Mouse (Mus musculus) CD8-positive naive resting alpha-beta T cell, adult 2 months (primary cell): ENCODE data around the gene Aff4.
"Not testable (repeated sequence)": the region's sequence is repeated elsewhere in the genome, so short reads cannot be mapped to it uniquely, and the experiment has no call there.

Experiments used
- DNase-seq, 2 experiments: peaks; one replicate each; pipeline ENCODE4 v3.0.0; 2022; ENCODE audit warnings: low read depth in 2 of 2, low spot score in 2 of 2

Gene Aff4

DNA sequence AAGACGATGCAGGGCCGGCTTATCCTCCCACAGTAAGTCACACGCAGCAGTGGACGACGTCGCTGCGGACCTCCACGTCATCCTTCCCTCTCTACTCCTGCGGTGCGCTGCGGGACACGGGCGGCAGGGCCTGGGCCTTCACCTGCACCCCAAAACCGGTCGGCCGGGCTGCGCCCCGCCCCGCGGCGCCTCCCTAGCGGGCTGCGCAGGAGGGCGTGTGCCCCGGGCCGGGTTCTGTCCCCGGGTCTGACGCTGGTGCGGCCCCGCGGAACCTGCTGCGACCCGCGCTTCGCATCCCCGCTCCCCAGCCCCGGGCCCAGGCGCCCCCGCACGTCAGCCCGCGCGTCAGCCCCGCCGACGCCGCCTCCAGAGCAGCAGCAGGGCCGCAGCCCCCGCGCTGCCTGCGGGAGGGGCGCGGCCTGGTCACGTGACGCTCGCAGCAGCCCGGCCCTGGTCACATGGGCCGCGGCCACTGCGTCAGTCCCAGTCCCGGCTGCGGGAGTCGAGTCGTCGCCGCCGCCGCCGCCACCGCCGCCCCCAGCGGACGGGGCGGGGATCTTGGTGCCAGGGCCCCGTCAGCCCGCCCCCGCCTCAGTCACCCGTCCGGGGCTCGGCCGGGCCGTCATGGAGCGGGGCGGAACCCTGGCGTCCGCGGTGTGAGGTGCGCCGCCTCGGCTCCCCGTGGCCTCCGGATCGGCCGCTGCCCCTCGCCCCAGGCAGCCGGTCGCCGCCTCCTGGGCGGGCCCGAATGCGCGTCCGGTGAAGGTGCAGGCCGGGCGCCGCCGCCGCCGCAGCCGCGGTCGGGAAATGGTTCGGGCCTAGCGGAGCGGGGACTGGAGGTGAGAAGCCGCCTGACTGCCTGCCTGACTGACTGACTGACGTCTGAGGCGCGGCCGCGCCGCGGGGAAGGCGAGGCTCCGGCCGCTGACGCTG lies at the start of gene Aff4:
Aff4 (plus strand) TSS at position 543 of the 933 bp plus-strand sequence.
- DNase-seq: peak; percentile 77 to 79

DNA sequence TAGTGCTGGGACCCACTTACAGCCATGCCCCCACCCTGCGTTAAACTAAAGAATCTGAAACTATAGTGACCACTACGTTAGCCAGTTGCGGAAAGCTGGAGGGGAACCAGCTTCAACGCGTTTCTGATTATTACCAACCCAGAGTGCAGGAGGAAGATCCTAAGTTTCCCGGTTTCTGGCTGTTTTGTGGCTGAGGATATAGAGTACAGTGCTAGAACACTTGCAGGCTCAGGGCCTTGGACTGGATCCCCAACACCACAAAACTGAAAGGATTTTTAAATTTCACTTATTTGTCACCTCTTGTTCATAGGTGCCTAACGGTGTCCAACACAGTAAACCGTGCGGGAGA lies 49.5 kb upstream of the Aff4 start:
- no peak for DNase-seq

DNA sequence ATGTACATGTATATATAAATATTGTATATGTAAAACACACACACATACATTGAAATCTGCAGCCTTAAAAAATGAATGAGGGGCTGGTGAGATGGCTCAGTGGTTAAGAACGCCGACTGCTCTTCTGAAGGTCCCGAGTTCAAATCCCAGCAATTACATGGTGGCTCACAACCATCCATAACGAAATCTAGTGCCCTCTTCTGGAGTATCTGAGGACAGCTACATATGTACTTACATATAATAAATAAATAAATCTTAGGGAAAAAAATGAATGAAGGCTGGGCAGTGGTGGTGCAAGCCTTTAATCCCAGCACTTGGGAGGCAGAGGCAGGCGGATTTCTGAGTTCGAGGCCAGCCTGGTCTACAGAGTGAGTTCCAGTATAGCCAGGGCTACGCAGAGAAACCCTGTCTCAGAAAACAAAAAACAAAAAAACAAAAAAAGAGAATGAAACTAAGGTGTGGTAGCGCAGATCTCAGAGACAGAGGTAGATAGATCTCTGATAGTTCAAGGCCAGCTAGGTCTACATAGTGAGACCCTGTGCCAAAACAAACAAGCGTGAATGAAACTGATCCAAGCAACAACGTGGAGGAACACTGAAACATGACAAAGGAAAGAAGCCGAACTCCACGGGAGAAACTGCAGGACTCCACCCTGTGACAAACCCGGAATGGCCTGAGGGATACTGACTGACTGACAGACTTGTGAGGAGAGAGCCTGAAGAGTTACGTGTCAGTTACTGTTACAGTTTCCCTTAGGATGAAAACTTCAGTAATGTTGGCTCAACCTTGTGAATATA lies 46.4 kb upstream of the Aff4 start:
- no peak for DNase-seq

DNA sequence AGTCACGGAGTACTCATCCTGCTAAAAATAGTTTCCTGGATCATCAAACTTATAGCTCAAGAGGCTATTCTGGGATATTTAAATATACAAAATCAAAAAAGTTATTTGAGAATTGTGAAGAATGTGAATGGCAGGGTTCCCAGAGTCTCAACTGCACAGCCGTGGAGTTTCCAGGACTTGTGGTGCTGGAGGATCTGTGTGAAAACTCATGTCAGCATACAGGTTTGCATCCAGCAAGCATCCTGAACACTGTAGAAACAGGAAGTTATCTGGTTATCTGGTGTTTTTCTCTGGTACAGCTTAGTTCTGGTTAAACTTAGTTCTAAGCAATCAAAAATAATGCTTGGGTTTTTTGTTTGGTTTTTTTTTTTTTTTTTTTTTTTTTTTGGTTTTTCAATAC lies 43.7 kb upstream of the Aff4 start:
- no peak for DNase-seq

DNA sequence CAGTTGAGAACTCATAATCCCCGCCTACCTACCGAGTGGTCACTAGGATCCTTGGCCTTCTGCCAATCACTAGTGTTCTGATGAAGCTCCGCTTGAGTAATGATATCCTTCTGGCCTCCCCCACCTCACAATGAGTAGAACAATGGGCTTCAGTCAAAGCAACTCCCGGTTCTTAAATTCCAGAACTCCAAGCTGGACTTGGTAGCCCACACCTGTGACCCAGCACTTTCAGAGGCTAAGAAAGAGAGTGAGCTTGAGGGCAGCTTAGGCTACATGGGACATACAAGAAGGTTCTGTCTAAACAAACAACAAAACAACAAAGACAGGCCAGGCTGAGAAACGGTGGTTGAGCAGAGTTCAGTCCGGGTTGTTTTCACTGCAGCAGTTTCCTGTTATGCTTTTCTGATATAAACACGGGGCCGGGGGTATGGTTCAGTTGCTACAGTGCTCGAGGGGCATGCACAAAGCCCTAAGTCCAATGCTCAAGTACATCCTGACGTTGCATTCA lies 43.0 kb upstream of the Aff4 start:
- DNase-seq: no peak

DNA sequence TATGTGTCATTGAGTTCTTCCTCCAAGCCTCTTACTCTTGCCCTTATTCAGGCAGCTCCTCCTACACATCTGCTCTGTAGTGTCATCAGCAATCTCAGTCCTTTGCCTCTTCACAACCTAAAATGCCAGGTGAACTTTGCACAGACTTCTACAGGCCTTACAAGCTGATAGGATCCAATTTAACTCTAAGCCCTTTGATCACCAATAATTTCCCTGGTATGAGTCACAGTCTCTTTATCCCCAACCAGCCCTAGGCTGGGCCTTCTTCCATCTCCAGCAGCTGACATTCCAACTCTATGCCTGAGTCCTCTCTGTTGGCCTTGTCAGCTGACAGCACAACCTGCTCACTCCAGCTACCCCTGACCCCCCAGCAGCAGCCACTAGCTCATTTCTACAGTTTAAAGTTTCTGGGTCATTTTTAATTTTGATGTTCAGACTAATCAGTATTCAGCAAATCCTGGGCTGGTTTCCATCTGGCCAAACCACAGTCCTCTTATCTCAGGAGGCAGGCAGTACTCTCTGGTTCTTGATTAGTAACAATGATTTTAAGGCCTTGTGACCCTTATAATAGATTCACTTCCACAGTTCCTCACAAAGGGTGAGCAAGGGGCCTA lies 42.3 kb upstream of the Aff4 start:
- DNase-seq: no peak

DNA sequence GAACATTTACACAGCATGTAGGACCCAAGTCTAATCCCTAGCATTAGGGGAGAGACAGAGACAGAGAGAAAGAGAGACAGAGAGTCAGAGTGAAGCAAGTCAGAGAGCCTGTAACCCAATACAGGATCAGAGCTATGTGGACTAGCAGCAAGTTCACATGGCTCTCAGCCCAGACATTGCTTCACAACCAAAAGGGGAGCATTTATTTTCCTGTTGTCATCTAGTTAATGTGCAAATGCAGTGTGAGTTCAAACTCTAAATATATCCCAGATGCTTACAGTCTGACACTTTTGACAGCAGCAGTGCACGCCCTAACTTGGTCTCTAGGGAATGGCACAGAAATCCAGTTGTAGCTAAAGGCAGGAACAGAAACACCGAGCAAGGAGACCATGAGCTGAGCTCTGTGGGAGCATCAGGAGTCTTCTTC lies 41.7 kb upstream of the Aff4 start:
- no peak for DNase-seq

DNA sequence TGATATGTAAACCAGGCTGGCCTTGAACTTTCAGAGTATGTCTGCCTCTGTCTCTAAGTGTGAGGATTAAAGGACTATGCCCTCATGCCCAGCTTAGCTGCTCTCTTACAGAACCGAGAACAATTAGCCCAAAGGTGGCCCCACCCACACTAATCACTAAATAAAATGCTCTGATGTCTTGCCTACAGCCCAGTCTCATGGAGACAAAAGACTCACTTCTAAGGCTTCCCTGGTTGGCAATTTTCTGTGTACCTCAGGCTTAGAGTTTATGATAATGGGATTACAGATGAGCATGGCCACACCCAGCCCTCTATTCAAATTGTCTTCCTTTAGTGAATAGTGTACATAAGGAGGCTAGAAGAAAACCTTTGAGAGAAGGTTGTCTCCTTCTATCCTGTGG lies 39.2 kb upstream of the Aff4 start:
- no peak for DNase-seq

DNA sequence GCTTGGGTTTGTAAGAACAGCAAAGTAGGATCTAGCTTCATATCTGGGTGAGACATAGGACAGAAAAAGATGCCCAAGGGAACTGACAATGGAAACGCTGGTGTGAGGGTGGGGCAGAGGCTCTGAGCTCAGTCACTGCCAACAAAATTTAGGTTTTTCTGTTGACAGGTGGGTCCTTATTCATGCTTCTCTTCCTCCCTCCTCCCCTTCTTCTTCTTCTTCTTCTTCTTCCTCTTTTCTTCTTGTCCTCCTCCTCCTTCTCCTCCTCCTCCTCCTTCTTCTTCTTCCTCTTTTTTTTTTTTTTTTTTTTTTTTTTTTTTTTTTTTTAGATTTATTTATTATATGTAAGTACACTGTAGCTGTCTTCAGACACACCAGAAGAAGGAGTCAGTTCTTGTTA lies 37.8 kb upstream of the Aff4 start:
- not testable (repeated sequence) for DNase-seq

DNA sequence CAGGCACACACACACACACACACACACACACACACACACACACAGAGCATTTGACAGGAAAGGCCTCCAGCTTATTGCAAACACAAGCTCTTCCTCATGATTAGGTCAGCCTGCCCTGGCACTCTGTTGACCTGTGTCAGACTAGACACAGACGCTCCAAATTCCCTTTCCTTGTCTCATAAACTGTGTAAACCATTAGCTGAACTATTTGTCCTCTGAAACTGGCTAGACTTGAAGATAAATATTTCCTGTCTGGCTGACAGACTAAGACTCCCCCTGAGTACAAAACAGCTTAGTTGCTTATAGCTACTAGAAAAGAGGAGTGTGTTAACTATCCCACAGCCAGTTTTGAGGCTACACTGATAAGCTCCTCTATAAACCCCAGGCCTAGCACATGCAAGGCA lies 35.9 kb upstream of the Aff4 start:
- DNase-seq: no peak

DNA sequence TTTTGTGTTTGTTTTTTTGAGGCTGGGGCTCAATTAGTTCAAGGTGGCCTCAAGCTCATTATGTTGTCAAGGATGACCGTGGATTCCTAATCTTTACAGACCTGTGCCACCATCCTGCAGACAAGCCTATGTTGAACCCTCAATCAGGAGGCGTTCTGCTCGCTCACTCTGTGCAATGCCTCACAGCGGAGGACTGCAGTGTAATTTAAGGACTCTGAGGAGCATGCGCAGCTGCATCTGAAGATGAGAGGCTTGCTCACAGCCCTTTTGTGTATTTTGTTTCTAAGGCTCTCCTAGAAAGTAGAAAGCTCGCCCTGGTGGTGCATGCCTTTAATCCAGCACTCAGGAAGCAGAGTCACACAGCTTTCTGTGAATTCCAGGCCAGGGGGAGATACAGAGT lies 33.6 kb upstream of the Aff4 start:
- no peak for DNase-seq

DNA sequence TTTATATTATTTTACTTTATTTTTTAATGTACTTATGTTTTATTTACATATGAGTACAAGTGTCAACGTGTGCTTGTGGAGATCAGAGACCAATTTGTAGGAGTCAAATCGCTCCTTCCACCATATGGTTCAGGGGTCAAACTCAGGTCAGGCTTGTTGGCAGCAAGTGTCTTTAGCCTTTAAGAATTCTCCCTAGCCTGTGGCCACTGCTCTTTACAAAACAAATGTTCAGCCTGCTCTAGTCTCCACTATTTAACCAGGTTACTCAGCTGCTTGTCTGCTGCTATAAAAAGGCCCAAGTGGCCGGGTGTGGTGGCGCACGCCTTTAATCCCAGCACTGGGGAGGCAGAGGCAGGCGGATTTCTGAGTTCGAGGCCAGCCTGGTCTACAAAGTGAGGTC lies 32.6 kb upstream of the Aff4 start:
- no peak for DNase-seq

DNA sequence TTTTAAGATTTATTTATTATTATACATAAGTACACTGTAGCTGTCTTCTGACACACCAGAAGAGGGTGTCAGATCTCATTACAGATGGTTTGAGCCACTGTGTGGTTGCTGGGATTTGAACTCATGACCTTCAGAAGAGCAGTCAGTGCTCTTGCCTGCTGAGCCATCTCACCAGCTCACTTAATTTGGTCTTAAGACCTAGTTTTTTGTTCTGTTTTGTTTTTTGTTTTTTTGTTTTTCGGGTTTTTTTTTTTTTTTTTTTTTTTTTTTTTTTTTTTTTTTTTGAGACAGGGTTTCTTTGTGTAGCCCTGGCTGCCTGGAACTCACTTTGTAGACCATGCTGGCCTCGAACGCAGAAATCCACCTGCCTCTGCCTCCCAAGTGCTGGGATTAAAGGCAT lies 32.1 kb upstream of the Aff4 start:
- DNase-seq: not testable (repeated sequence)

DNA sequence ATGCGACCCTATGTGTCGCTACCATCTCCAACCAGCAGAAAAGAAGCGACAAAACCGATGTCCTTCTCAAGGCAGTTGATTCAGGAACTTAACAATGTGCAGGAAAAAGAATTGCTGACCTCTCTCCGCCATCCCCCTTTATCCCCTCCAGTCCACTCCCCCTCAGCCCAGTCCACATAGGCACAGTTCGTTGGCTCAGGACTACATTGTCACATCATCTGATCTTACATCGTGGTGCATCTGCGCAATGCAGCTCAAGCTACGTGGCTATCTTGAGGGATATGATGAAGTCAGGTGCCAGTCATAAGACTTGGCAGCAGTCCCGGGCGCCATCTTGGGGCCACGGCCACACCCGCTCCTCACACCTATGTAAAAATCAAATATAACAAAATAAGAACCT lies 30.8 kb upstream of the Aff4 start:
- not testable (repeated sequence) for DNase-seq

DNA sequence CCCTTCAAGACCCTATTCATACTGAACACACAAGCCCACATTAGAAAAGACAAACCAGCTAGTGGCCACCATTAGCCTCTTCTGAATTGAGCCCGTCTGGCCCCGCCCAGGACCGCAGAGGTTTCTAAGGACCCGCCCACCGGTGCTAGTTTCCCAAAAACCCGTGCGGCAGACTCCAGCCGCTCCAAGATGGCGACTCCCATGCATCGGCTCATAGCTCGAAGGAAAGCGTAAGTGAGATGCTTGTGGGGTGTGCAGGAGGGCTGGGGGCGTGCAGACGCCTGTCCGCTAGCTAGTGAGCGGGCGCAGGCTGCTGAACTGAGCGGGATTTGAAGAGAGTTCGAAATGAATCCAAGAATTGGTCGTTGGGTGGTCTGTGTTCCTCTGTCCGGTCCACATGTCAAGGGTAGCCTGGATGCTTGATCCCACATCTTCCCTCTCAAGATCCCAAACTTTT lies 26.1 kb upstream of the Aff4 start, which contains the start of gene Zcchc10:
Zcchc10 (plus strand) TSS at position 168 of the 457 bp plus-strand sequence.
- peak; percentile 78 to 86 for DNase-seq

DNA sequence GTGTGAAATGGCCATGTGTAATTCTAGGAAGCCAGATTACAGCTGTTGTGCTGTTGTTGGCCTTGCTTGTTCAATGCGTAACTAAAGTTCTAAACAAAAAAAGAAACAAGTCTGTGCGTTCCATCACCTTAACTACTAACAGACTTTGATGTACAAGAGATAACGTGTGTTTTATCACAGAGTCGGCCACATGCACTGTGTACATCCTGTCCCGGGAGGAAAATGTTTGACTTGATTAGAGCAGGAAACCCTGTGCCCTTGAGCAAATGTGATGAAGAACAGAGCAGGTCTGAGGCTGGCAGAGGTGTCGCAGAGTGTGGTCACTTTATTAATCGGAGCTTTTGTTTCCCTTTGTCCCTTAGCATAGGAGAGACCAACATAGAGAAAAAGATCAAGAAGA lies 20.3 kb upstream of the Aff4 start:
- no peak for DNase-seq

DNA sequence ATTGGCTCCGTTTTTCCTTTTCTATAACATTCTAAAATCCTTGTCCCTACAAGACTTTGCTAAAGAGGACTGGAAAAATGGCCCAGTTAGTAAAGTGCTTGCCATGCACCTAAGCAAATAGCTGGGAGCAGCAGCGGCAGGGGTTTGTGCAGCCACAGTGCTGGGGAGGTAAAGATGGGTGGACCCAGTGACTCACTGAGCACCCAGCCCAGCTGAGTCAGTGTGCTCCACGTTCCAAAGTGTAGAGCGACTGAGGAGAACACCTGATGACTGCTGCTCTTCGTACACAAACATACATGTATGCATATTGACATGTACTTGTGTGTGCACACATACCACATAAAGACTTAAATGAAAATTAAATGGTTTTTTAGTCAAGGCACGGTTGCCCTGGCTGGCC lies 19.5 kb upstream of the Aff4 start:
- no peak for DNase-seq

DNA sequence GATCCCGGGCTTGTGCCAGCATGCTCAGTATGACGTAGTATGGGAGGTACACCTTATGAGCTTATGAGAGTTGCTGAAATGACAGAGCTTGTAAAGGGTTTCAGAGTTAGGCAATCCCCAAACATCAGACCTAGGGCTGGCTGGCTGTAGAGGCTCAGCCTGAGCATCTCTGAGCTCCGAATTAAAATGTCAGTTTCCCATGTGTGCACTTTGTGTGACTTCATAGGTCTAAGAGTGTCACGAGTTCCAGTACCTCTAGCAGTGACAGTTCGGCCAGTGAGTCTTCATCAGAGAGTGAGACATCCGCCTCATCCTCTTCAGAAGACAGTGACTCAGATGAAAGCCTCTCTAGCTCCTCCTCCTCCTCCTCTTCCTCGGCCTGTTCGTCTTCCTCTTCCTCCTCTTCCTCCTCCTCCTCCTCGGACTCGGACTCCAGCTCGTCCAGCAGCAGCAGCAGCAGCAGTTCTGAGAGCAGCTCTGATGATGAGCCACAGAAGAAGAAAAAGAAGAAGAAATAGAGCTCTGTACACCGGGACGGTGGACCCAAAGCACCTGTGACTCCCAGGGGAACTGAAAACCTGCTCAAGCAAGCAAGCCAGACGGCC lies 18.5 kb upstream of the Aff4 start:
- DNase-seq: no peak

DNA sequence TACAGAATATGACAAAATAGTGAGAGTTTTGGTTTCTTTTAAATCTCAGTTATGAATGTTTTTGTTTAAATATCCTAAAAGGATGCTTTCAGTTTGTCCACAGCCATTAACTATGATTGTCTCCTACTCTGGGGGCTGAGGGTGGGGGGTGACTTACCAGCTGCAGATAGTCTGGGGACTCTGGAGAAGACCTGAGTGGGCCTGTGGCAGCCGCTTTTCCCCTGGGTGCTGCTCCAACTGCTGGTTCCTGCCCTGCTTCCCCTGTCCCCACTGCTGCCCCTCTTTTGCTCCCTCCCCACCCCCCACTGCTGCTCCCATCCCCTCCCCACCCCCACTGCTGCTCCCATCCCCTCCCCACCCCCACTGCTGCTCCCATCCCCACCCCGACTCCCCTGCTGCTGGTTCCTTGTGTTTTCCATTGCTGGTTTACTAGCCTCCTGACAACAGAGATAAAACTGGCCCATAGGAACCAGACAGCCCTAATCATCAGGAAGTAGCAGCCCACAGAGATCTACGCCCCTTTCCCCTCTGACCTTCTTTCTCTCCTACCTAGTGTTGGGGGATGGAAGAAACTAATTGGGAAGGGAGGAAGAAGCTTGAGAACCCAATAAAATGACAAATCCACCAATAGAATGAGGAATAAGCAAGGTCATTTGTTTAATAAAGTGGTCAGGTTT lies 15.0 kb upstream of the Aff4 start:
- DNase-seq: no peak

DNA sequence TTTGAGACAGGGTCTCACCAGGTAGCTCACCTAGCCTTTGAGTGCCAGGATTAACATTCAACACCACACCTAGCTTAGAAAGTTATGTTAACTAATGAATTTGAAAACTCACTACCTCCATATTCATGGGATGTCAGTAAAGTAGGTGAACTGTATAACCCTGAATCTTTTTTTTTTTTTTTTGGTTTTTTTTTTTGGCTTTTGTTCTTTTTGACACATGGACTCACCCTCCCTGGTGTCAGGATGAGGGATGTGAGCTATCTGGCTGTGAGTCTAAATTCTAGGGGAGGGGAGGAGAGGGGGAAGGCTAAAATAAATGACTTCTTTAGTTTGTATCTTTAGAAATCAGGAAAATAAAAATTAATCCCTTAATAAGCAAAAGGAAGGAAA lies 14.5 kb upstream of the Aff4 start:
- DNase-seq: no peak

DNA sequence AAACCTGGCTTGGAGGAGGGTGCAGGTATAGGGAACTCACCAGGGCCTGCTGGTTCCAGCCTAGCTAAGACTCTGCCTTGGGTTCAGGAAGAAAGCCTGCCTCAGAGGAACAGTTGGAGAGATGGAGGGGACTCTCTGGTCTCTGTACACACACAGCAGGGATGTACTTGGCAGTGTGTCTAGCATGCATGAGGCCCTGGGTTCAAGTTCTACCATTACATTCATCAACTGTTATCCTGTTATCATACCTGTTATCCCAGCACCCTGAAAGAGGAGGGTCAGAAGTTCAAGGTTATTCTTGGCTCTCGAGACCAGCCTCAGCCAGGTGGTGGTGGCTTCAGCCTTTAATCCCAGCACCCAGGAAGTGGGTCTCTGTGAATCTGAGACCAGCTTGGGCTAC lies 13.7 kb upstream of the Aff4 start:
- DNase-seq: no peak
